Mouse (Mus musculus) thymus, postnatal 4 days (tissue): ENCODE results near the gene Arnt.

ENCODE experiments used
- DNase-seq: peaks from one replicate; pipeline ENCODE4 v3.0.0; 2021

The Arnt gene

GRCm38 (mm10) chr3:95459381-95459780 lies 25.2 kb downstream of the Arnt start:
- DNase-seq: no peak

- DNase-seq: no peak
These were observed 29.7 kb downstream of the Arnt start for GRCm38 (mm10) chr3:95463852-95464251.

GRCm38 (mm10) chr3:95478966-95479365 lies 44.8 kb downstream of the Arnt start:
- DNase-seq: no peak

GRCm38 (mm10) chr3:95486421-95486820 lies 52.2 kb downstream of the Arnt start:
- DNase-seq: no peak

GRCm38 (mm10) chr3:95488679-95489078 lies 54.5 kb downstream of the Arnt start:
- no peak for DNase-seq

- DNase-seq: no peak
These were observed 56.0 kb downstream of the Arnt start for GRCm38 (mm10) chr3:95490238-95490637.

- DNase-seq: peak; percentile 68
These were observed 60.2 kb downstream of the Arnt start for GRCm38 (mm10) chr3:95494342-95494741.

- no peak for DNase-seq
These were observed 64.0 kb downstream of the Arnt start for GRCm38 (mm10) chr3:95498229-95498628.

GRCm38 (mm10) chr3:95499024-95499423 lies 64.8 kb downstream of the Arnt start, which contains the start of gene Ctsk:
Gene Ctsk, plus strand, starts transcription at chr3:95499256.
- no peak for DNase-seq

- DNase-seq: no peak
These were observed 65.4 kb downstream of the Arnt start for GRCm38 (mm10) chr3:95499496-95500140.

GRCm38 (mm10) chr3:95502312-95502711 lies 68.1 kb downstream of the Arnt start:
- no peak for DNase-seq

- no peak for DNase-seq
These were observed 75.2 kb downstream of the Arnt start for GRCm38 (mm10) chr3:95509348-95509747.

GRCm38 (mm10) chr3:95511611-95512180 lies 77.5 kb downstream of the Arnt start:
- DNase-seq: peak; percentile 55

- no peak for DNase-seq
These were observed 82.4 kb downstream of the Arnt start for GRCm38 (mm10) chr3:95516614-95517041.

GRCm38 (mm10) chr3:95517493-95517898 lies 83.3 kb downstream of the Arnt start:
- peak; percentile 76 for DNase-seq

- no peak for DNase-seq
These were observed 84.7 kb downstream of the Arnt start for GRCm38 (mm10) chr3:95518891-95519290.

GRCm38 (mm10) chr3:95519315-95519714 lies 85.1 kb downstream of the Arnt start:
- no peak for DNase-seq

GRCm38 (mm10) chr3:95520100-95520499 lies 85.9 kb downstream of the Arnt start:
- DNase-seq: no peak

GRCm38 (mm10) chr3:95521168-95521567 lies 87.0 kb downstream of the Arnt start:
- peak; percentile 22 for DNase-seq

- DNase-seq: peak; percentile 25
These were observed 89.5 kb downstream of the Arnt start for GRCm38 (mm10) chr3:95523662-95524061.

GRCm38 (mm10) chr3:95524673-95525072 lies 90.5 kb downstream of the Arnt start:
- no peak for DNase-seq

- no peak for DNase-seq
These were observed 91.9 kb downstream of the Arnt start for GRCm38 (mm10) chr3:95526111-95526510.

- DNase-seq: no peak
These were observed 92.5 kb downstream of the Arnt start, which contains the start of gene Ctss for GRCm38 (mm10) chr3:95526622-95527211. Gene Ctss, plus strand, starts transcription at chr3:95526786.

GRCm38 (mm10) chr3:95529814-95530213 lies 95.6 kb downstream of the Arnt start:
- DNase-seq: no peak
